Mouse (Mus musculus) erythroblast, embryonic 14.5 days (primary cell): Measurements from ENCODE around the gene Sox13.

ENCODE experiments used
- GATA1 ChIP-seq: IDR thresholded peaks from 2 replicates; pipeline ENCODE4 v1.6.1; 2012; ENCODE audit warnings: low read length, inconsistent platforms, mixed read lengths
- TAL1 ChIP-seq: IDR thresholded peaks from 3 replicates; pipeline ENCODE4 v1.6.1; 2012; ENCODE audit warnings: low read length, inconsistent platforms, mixed read lengths

GRCm38 (mm10) chr1:133434018-133434755 is 10.0 kb upstream of the Sox13 start:
- TF ChIP-seq TAL1 (no peak), GATA1 (no peak)
